Mouse (Mus musculus) splenic B cell, adult 2 months (primary cell): ENCODE data around the gene Slc25a20.

Experiments
- DNase-seq: peaks from one replicate; pipeline ENCODE4 v3.0.0-alpha.2; 2011; ENCODE audit warnings: low read depth, low spot score
- H3K27me3 ChIP-seq: 2 replicates; pipeline ENCODE4 v1.6.1; 2012; ENCODE audit warnings: mild to moderate bottlenecking, low read length, moderate library complexity, mixed read lengths; ENCODE audit not compliant: control insufficient read depth, poor library complexity, insufficient read depth, severe bottlenecking
- H3K36me3 ChIP-seq: 2 replicates; pipeline ENCODE4 v1.6.1; 2012; ENCODE audit warnings: mild to moderate bottlenecking, low read length, moderate library complexity, mixed read lengths; ENCODE audit not compliant: control insufficient read depth, poor library complexity, insufficient read depth, severe bottlenecking

The Slc25a20 gene

DNA sequence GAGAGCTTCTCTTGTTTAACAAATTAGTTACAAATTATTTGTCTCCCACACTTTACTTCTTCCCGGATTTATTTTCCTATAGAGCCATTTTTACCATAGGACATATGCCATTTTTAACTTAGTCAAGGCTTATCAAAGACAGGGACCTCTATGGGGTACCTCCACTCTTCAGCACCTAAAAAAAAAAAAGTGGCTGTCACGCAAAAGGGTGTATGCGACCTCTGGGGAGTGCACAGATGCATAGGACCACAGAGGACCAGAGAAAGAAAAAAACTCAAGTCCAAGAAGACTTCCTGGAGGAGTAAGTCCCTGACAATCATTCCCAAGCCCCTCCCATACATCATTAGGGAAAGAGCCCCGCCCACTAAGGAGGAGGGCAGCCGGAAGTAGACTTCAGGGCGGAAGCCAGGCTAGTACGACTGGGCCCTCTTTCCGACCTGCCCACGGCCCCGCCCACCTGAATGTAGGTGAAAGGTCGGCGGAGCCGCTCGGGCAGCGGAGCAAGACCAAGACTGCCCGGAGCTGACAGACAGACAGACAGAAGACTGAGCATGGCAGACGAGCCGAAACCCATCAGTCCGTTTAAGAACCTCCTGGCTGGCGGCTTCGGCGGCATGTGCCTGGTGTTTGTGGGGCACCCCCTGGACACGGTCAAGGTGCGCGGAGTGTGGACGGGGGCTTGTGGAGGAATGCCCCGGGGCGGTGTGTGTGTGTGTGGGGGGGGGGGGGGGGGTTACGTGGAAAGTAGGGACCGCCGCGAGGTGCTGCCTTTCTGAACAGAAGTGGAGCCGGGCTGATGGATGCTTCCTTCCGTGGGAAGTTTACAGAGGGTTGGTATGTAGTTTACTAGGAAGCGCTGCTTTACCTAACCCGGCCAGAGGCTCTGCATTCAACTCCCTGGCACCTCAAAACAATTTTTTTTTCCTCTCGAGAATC lies at the start of gene Slc25a20:
Gene Slc25a20 (plus strand): TSS at position 412 of the 936 bp plus-strand sequence.
- DNase-seq = peak; percentile 88
- H3K27me3 ChIP-seq = no peaks in the 10 kb centered on the region
- no peaks in the 10 kb centered on the region for H3K36me3 ChIP-seq

DNA sequence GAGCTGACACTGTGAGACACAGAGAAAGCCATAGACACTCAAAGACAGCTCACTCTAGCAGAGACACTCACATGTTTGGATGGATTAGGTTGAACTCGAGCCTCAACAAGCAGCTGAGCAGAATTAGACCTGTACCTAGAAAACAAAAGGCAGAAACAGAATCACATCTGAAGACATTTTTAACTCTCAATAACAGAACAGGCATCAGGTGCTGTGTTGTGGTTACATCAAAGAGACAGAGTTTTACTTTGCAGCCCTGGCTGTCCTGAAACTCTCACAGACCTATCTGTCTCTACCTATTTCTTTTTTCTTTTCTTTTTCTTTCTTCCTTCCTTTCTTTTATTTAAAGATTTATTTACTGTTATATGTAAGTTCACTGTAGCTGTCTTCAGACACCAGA lies 44.6 kb upstream of the Slc25a20 start:
- Histone ChIP-seq H3K27me3 (no peaks in the 10 kb centered on the region), H3K36me3 (peaks cover 7% of the 10 kb centered on the region)
- DNase-seq = no peak

DNA sequence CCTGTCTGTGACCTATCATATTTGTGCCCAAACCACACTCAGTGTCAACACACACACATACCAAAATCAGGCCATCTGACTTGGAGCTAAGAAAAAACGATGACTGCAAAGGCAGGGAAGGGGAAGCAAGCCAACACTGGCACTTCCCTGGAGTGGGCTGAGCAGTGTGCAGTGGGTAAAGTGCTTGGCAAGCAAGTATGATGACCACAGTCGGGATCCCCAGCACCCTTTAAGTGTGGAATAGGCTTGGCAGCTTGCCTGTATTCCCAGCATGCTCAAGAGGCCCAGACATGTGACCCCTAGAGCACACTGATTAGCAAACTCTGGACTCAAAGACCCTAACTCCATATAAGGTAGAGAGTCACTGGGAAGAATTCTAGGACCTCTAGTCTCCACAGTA lies 35.4 kb upstream of the Slc25a20 start:
- no peaks in the 10 kb centered on the region for H3K27me3 ChIP-seq
- no peak for DNase-seq
- H3K36me3 ChIP-seq = peaks cover 7% of the 10 kb centered on the region

DNA sequence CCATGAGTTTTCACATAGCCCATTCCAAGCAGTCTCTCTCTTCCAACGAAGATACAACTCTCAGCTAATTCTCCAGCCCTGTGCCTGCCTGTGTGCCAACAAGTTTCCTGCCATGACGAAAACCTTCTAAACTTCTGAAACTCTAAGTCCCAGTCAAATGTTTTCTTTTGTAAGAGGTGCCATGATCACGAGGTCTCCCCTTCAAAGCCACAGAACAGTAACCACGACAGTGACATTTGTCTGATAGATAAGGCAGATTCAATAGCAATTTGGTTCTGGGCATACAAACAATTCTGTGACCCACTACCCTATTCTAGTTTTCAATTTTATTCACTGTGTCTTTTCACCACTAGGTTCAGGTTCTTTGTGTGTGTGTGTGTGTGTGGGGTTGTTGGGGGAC lies 33.7 kb upstream of the Slc25a20 start:
- peaks cover 7% of the 10 kb centered on the region for H3K36me3 ChIP-seq
- no peaks in the 10 kb centered on the region for H3K27me3 ChIP-seq
- DNase-seq = no peak

- Histone ChIP-seq H3K27me3 (no peaks in the 10 kb centered on the region), H3K36me3 (peaks cover 7% of the 10 kb centered on the region)
- no peak for DNase-seq
These were observed 31.2 kb upstream of the Slc25a20 start for GRCm38 (mm10) chr9:108630683-108631082.

GRCm38 (mm10) chr9:108631631-108632256 lies 30.1 kb upstream of the Slc25a20 start:
- DNase-seq = no peak
- no peaks in the 10 kb centered on the region for H3K27me3 ChIP-seq
- H3K36me3 ChIP-seq = peaks cover 3% of the 10 kb centered on the region; the same call in 1 of the 2 replicates

- Histone ChIP-seq H3K36me3 (peaks cover 3% of the 10 kb centered on the region; the same call in 1 of the 2 replicates), H3K27me3 (no peaks in the 10 kb centered on the region)
- DNase-seq = no peak
These were observed 29.5 kb upstream of the Slc25a20 start for GRCm38 (mm10) chr9:108632375-108632774.

GRCm38 (mm10) chr9:108633846-108634245 lies 28.0 kb upstream of the Slc25a20 start:
- DNase-seq = no peak
- peaks cover 3% of the 10 kb centered on the region for H3K36me3 ChIP-seq
- H3K27me3 ChIP-seq = no peaks in the 10 kb centered on the region

GRCm38 (mm10) chr9:108635415-108635814 lies 26.5 kb upstream of the Slc25a20 start:
- Histone ChIP-seq H3K36me3 (no peaks in the 10 kb centered on the region; the same call in 1 of the 2 replicates), H3K27me3 (no peaks in the 10 kb centered on the region)
- DNase-seq = no peak

DNA sequence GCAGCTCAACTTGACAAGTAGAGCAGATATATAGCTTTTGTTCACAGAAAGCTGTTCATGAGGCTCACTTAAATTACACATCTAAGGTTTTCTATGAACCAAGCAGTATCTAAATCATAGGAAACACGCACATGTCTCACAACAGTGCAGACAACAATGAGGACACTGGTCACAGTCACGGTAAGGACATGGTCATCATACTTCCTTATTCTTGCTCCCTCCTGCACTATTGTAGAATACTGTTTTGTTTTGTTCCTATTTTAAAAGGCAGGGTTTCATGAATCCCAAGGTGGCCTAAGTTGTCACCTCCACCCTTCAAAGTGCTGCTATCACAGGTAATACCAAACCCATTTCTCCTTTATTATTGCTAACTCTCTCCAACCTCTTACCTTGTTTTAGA lies 22.1 kb upstream of the Slc25a20 start:
- Histone ChIP-seq H3K36me3 (peaks cover 6% of the 10 kb centered on the region), H3K27me3 (no peaks in the 10 kb centered on the region)
- no peak for DNase-seq

GRCm38 (mm10) chr9:108648166-108648565 lies 13.7 kb upstream of the Slc25a20 start:
- Histone ChIP-seq H3K36me3 (0 out of 2 replicates have a peak, but pooled peaks cover 5% of the 10 kb centered on the region), H3K27me3 (no peaks in the 10 kb centered on the region)
- no peak for DNase-seq

DNA sequence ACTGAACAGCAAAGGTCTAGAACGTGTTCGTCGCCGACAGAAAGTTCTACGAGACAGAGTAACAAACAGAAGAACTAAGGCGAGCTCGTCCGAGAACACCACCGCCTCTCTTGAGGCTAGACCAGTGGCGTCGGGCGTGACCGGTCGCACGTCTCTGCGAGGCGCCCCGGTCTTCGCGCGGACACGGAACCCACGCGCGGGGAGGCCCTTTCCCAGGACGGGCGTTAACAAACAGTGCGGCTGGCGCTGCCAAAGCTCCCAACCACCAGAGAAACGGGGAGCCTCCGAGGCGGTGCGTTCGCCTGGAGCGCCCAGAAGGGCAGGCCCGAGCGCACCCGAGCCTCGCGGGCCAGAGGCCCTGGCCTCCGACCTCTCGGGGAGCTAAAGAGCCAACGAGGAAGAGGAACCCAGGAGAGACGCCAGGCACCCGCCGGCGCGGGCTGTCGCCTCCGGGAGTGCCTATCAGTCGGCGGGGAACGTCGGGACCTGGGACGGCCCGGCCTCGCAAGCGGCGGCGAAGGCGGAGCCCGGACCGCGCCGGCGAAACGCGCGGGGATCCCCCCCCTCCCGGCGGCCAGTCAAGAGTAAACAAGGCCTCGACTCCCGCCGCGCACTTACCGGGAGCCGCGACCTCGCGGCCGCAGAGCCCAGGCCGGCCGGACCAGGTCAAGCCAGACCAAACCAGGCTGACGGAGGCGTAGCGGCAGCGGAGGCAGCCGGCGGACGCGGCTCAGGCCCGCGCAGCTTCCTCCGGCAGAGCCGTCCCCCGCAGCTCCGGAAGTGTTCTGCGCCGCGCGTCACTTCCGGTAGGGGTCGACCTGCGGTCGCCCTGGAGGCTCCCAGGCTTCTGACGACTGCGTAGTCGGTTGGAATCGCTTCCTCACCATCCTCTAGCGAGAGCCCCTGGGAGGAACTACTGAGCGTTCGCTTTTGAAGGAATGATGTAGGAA lies 13.0 kb upstream of the Slc25a20 start, which contains the start of gene Arih2:
Gene Arih2 (minus strand): TSS at position 776 of the 950 bp plus-strand sequence.
- H3K27me3 ChIP-seq = no peaks in the 10 kb centered on the region
- 0 out of 2 replicates have a peak, but pooled peaks cover 2% of the 10 kb centered on the region for H3K36me3 ChIP-seq
- DNase-seq = peak; percentile 94

DNA sequence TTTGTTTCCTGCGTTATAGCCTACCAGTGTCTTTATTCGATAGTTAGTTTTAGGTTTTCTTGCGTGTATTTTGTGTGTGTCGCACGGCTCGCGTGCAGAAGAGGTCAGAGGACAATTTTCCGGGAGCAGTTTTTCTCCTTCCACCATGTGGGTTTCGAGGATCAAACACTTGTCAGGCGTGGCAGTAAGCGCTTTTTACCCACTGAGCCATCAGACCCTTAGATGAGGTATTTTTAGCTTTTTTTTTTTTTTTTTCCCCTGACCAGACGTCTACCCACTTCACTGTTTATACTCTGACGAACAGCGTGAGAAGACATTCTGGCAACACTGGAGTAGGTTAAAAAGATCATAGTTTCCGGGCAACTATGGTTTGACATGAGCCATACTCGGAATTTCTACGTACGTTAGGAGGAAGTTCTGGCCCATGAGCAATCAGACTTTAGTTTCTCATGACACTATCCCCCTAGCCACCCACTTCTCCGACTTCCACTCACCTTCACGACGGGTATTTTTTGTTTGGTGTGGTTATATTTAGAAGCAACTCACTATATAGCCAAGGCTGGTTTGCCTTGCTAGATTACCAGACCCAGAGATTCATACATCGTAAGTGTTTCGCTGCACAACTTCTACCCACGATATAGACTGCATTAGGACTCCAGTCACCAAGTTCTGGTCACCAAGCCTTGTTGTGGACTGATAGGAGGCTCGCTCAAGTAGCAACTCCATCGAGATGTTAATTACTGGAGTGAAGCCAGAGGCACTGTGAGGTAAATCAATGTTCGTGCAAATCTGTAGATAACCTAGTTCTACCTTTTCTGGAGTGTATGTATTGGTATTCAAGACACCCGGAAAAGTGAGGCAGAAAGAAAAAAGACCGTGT lies 12.1 kb upstream of the Slc25a20 start:
- Histone ChIP-seq H3K27me3 (no peaks in the 10 kb centered on the region), H3K36me3 (0 out of 2 replicates have a peak, but pooled peaks cover 2% of the 10 kb centered on the region)
- DNase-seq = peak; percentile 78
